Mouse (Mus musculus): Measurements from ENCODE around the gene Capn13. TPM values are rescaled to one million over a fixed set of nuclear protein-coding genes. Genes with fewer than 3 reads are reported as not detected.

Gene Capn13
- polyA plus RNA-seq, 1 experiment from 2014 or later: 0.09 TPM

GRCm38 (mm10) chr17:73323981-73324380 lies 76.7 kb downstream of the Capn13 start:
- Histone ChIP-seq H3K9me3 (no peaks in the 10 kb centered on the region), H3K4me1 (replicated peaks) (peaks cover 11% of the 10 kb centered on the region), H3K27me3 (ENCODE audit: insufficient read depth, poor library complexity, severe bottlenecking) (no peaks in the 10 kb centered on the region), H3K36me3 (no peaks in the 10 kb centered on the region), H3K27ac (no peak overlapping the region), H3K4me3 (no peak overlapping the region)
- 86% methylated on average over 3 of the region's 3 CpGs for WGBS
- DNase-seq (ENCODE audit: low spot score): no peak

GRCm38 (mm10) chr17:73314786-73315185 lies 85.9 kb downstream of the Capn13 start:
- H3K27ac ChIP-seq: no peak overlapping the region
- no peaks in the 10 kb centered on the region for H3K27me3 ChIP-seq (ENCODE audit: insufficient read depth, poor library complexity, severe bottlenecking)
- no peaks in the 10 kb centered on the region for H3K9me3 ChIP-seq
- no peaks in the 10 kb centered on the region for H3K36me3 ChIP-seq
- DNase-seq (ENCODE audit: low spot score): no peak
- WGBS: 92% methylated on average over 13 of the region's 13 CpGs
- H3K4me1 ChIP-seq (replicated peaks): no peaks in the 10 kb centered on the region
- H3K4me3 ChIP-seq: no peak overlapping the region

- no peaks in the 10 kb centered on the region for H3K36me3 ChIP-seq
- H3K9me3 ChIP-seq: no peaks in the 10 kb centered on the region
- peaks cover 11% of the 10 kb centered on the region for H3K4me1 ChIP-seq (replicated peaks)
- H3K27ac ChIP-seq: no peak overlapping the region
- 92% methylated on average over 5 of the region's 5 CpGs for WGBS
- H3K27me3 ChIP-seq (ENCODE audit: insufficient read depth, poor library complexity, severe bottlenecking): no peaks in the 10 kb centered on the region
- no peak for DNase-seq (ENCODE audit: low spot score)
- no peak overlapping the region for H3K4me3 ChIP-seq
These were observed 89.2 kb downstream of the Capn13 start for GRCm38 (mm10) chr17:73311491-73311890.

- no peaks in the 10 kb centered on the region for H3K36me3 ChIP-seq
- H3K27ac ChIP-seq: no peak overlapping the region
- H3K4me1 ChIP-seq (replicated peaks): peaks cover 18% of the 10 kb centered on the region
- no peak overlapping the region for H3K4me3 ChIP-seq
- 85% methylated on average over 4 of the region's 4 CpGs for WGBS
- peaks cover 10% of the 10 kb centered on the region; the same call in 1 of the 2 replicates for H3K27me3 ChIP-seq (ENCODE audit: insufficient read depth, poor library complexity, severe bottlenecking)
- DNase-seq (ENCODE audit: low spot score): no peak
- no peaks in the 10 kb centered on the region for H3K9me3 ChIP-seq
These were observed 92.0 kb downstream of the Capn13 start for GRCm38 (mm10) chr17:73308691-73309090.

GRCm38 (mm10) chr17:73306626-73307025 lies 94.0 kb downstream of the Capn13 start:
- Histone ChIP-seq H3K36me3 (no peaks in the 10 kb centered on the region), H3K27me3 (ENCODE audit: insufficient read depth, poor library complexity, severe bottlenecking) (peaks cover 12% of the 10 kb centered on the region; the same call in 1 of the 2 replicates), H3K4me3 (no peak overlapping the region), H3K4me1 (replicated peaks) (peaks cover 25% of the 10 kb centered on the region), H3K9me3 (no peaks in the 10 kb centered on the region), H3K27ac (peak overlapping the region; percentile 31; the same call in 1 of the 2 replicates)
- 36% methylated on average over 7 of the region's 7 CpGs for WGBS
- DNase-seq (ENCODE audit: low spot score): peak; percentile 17

GRCm38 (mm10) chr17:73305622-73306021 lies 95.0 kb downstream of the Capn13 start:
- Histone ChIP-seq H3K27ac (no peak overlapping the region), H3K27me3 (ENCODE audit: insufficient read depth, poor library complexity, severe bottlenecking) (peaks cover 12% of the 10 kb centered on the region; the same call in 1 of the 2 replicates), H3K36me3 (no peaks in the 10 kb centered on the region), H3K4me3 (no peak overlapping the region), H3K4me1 (replicated peaks) (peaks cover 25% of the 10 kb centered on the region), H3K9me3 (no peaks in the 10 kb centered on the region)
- DNase-seq (ENCODE audit: low spot score): peak; percentile 75
- WGBS: 65% methylated on average over 9 of the region's 9 CpGs

GRCm38 (mm10) chr17:73304086-73304812 lies 96.4 kb downstream of the Capn13 start:
- Histone ChIP-seq H3K4me1 (replicated peaks) (peaks cover 25% of the 10 kb centered on the region), H3K27ac (no peak overlapping the region), H3K9me3 (no peaks in the 10 kb centered on the region), H3K27me3 (ENCODE audit: insufficient read depth, poor library complexity, severe bottlenecking) (peaks cover 12% of the 10 kb centered on the region; the same call in 1 of the 2 replicates), H3K4me3 (no peak overlapping the region), H3K36me3 (no peaks in the 10 kb centered on the region)
- no peak for DNase-seq (ENCODE audit: low spot score)
- WGBS: 68% methylated on average over 19 of the region's 19 CpGs

GRCm38 (mm10) chr17:73303676-73304075 lies 97.0 kb downstream of the Capn13 start:
- no peak overlapping the region for H3K27ac ChIP-seq
- H3K4me3 ChIP-seq: no peak overlapping the region
- no peaks in the 10 kb centered on the region for H3K36me3 ChIP-seq
- no peak for DNase-seq (ENCODE audit: low spot score)
- H3K4me1 ChIP-seq (replicated peaks): peaks cover 25% of the 10 kb centered on the region
- H3K9me3 ChIP-seq: no peaks in the 10 kb centered on the region
- peaks cover 12% of the 10 kb centered on the region; the same call in 1 of the 2 replicates for H3K27me3 ChIP-seq (ENCODE audit: insufficient read depth, poor library complexity, severe bottlenecking)
- 78% methylated on average over 13 of the region's 13 CpGs for WGBS

GRCm38 (mm10) chr17:73303217-73303616 lies 97.4 kb downstream of the Capn13 start:
- no peaks in the 10 kb centered on the region for H3K36me3 ChIP-seq
- H3K27ac ChIP-seq: no peak overlapping the region
- DNase-seq (ENCODE audit: low spot score): peak; percentile 64
- H3K4me1 ChIP-seq (replicated peaks): peaks cover 25% of the 10 kb centered on the region
- H3K4me3 ChIP-seq: no peak overlapping the region
- H3K9me3 ChIP-seq: no peaks in the 10 kb centered on the region
- H3K27me3 ChIP-seq (ENCODE audit: insufficient read depth, poor library complexity, severe bottlenecking): peaks cover 12% of the 10 kb centered on the region; the same call in 1 of the 2 replicates
- 30% methylated on average over 5 of the region's 5 CpGs for WGBS

- Histone ChIP-seq H3K27me3 (ENCODE audit: insufficient read depth, poor library complexity, severe bottlenecking) (peaks cover 12% of the 10 kb centered on the region; the same call in 1 of the 2 replicates), H3K9me3 (no peaks in the 10 kb centered on the region), H3K4me1 (replicated peaks) (peaks cover 28% of the 10 kb centered on the region), H3K4me3 (no peak overlapping the region), H3K36me3 (no peaks in the 10 kb centered on the region), H3K27ac (no peak overlapping the region)
- 10% methylated on average over 10 of the region's 10 CpGs for WGBS
- peak; percentile 82 for DNase-seq (ENCODE audit: low spot score)
These were observed 98.6 kb downstream of the Capn13 start for GRCm38 (mm10) chr17:73302104-73302503.

GRCm38 (mm10) chr17:73301258-73302050 lies 99.2 kb downstream of the Capn13 start:
- Histone ChIP-seq H3K4me3 (no peak overlapping the region), H3K4me1 (replicated peaks) (peaks cover 21% of the 10 kb centered on the region), H3K27ac (no peak overlapping the region), H3K36me3 (no peaks in the 10 kb centered on the region), H3K9me3 (no peaks in the 10 kb centered on the region), H3K27me3 (ENCODE audit: insufficient read depth, poor library complexity, severe bottlenecking) (peaks cover 12% of the 10 kb centered on the region; the same call in 1 of the 2 replicates)
- peak; percentile 53 for DNase-seq (ENCODE audit: low spot score)
- 45% methylated on average over 15 of the region's 15 CpGs for WGBS

- 83% methylated on average over 7 of the region's 7 CpGs for whole genome bisulfite sequencing
- H3K4me1 ChIP-seq (replicated peaks): peaks cover 14% of the 10 kb centered on the region; the same call in 1 of the 2 replicates
- no peaks in the 10 kb centered on the region for H3K9me3 ChIP-seq
- no peak for DNase-seq (ENCODE audit: low spot score)
- H3K27ac ChIP-seq: no peak overlapping the region
- H3K36me3 ChIP-seq: no peaks in the 10 kb centered on the region
- H3K27me3 ChIP-seq (ENCODE audit: insufficient read depth, poor library complexity, severe bottlenecking): peaks cover 12% of the 10 kb centered on the region; the same call in 1 of the 2 replicates
- no peak overlapping the region for H3K4me3 ChIP-seq
These were observed 100.4 kb downstream of the Capn13 start for GRCm38 (mm10) chr17:73300147-73300880.

Measured in hindbrain, embryonic 10.5 days (tissue).